Mouse (Mus musculus) bone marrow, adult 2 months (tissue): ENCODE measurements around the gene Car5a.

Experiments
- CTCF ChIP-seq: fragments of 200-500 bp; IDR thresholded peaks from 2 replicates; pipeline ENCODE4 v1.5.1; 2011; ENCODE audit warnings: low read length, control low read depth; ENCODE audit not compliant: control insufficient read depth, insufficient read depth
- POLR2A ChIP-seq: fragments of 200-500 bp; IDR thresholded peaks from 2 replicates; pipeline ENCODE4 v1.6.1; 2011; ENCODE audit warnings: low read depth, mild to moderate bottlenecking, control low read depth, low read length, borderline replicate concordance; ENCODE audit not compliant: control insufficient read depth

- TF ChIP-seq CTCF (no peak), POLR2A (no peak)
These were observed 18.2 kb upstream of the Car5a start for GRCm38 (mm10) chr8:121962892-121963291.
